9 mouse cellular contexts compared by ENCODE assay signal in genomic region chr7:100178016-100178890, GRCm38 (mm10). TPM values are rescaled to one million over a fixed set of nuclear protein-coding genes. Genes with fewer than 3 reads are reported as not detected.
DNase-seq lines count a peak whose midpoint lies in the region; ATAC-seq lines count a peak whose summit lies in the region.
"Had no signal": no experiment of that assay in that cellular context is flagged by ENCODE, and none has a peak within 500 bp of the region (broad histone marks: within the 10 kb centered on the region; RNA-seq: fewer than 3 reads in every experiment).

No protein-coding gene starts in this region.

- H3K9ac ChIP-seq in forebrain, embryonic 12.5 days, result peak overlapping the region; percentile 21; the same call in 1 of the 2 replicates
- peak overlapping the region; percentile 56 for H3K9ac ChIP-seq in heart, embryonic 14.5 days (ENCODE audit: low read length)
- H3K9ac ChIP-seq in kidney, embryonic 16.5 days (replicated peaks; ENCODE audit: low read length), result peak overlapping the region; percentile 55
- H3K9ac ChIP-seq in liver, embryonic 13.5 days, result peak overlapping the region; percentile 27; the same call in 1 of the 2 replicates

- no peaks in the 10 kb centered on the region for H3K36me3 ChIP-seq in forebrain, embryonic 12.5 days (replicated peaks)
- no peaks in the 10 kb centered on the region for H3K36me3 ChIP-seq in heart, embryonic 14.5 days (ENCODE audit: control insufficient read depth, insufficient read depth, low read length)
- H3K36me3 ChIP-seq in kidney, embryonic 16.5 days (ENCODE audit: insufficient read depth, low read length), result no peaks in the 10 kb centered on the region
- H3K36me3 ChIP-seq in liver, embryonic 13.5 days, result no peaks in the 10 kb centered on the region

- DNase-seq in cerebellum, postnatal 10 days, result peak; percentile 26 to 31
- no peak for DNase-seq in cerebellum, adult 11 months
- DNase-seq in liver, embryonic 13.5 days, result peak; percentile 43
- peak; percentile 16 to 26 for DNase-seq in thymus, adult 18-20 months

- peaks cover 59% of the 10 kb centered on the region for H3K27me3 ChIP-seq in forebrain, embryonic 12.5 days
- peaks cover 37% of the 10 kb centered on the region for H3K27me3 ChIP-seq in heart, embryonic 14.5 days (ENCODE audit: control insufficient read depth, insufficient read depth, low read length)
- peaks cover 34% of the 10 kb centered on the region for H3K27me3 ChIP-seq in kidney, embryonic 16.5 days (ENCODE audit: insufficient read depth, low read length)
- H3K27me3 ChIP-seq in liver, embryonic 13.5 days, result peaks cover 65% of the 10 kb centered on the region

- no peaks in the 10 kb centered on the region for H3K9me3 ChIP-seq in forebrain, embryonic 12.5 days
- H3K9me3 ChIP-seq in heart, embryonic 14.5 days (ENCODE audit: control insufficient read depth, low read length), result no peaks in the 10 kb centered on the region
- no peaks in the 10 kb centered on the region for H3K9me3 ChIP-seq in kidney, embryonic 16.5 days (ENCODE audit: low read length)
- H3K9me3 ChIP-seq in liver, embryonic 13.5 days (replicated peaks), result no peaks in the 10 kb centered on the region

- peak overlapping the region; percentile 33 for H3K4me3 ChIP-seq in forebrain, embryonic 12.5 days (replicated peaks)
- peak overlapping the region; percentile 39 to 43 for H3K4me3 ChIP-seq in heart, embryonic 14.5 days (ENCODE audit: control insufficient read depth in 1 of 2, insufficient read depth in 1 of 2, low read depth in 1 of 2, low read length in 2 of 2)
- peak overlapping the region; percentile 50 for H3K4me3 ChIP-seq in kidney, embryonic 16.5 days (ENCODE audit: low read length)
- peak overlapping the region; percentile 39 for H3K4me3 ChIP-seq in liver, embryonic 13.5 days (replicated peaks)

- WGBS in forebrain, embryonic 12.5 days, result 11% methylated on average over 30 of the region's 30 CpGs
- 8% methylated on average over 30 of the region's 30 CpGs for WGBS in heart, embryonic 14.5 days
- 8% methylated on average over 30 of the region's 30 CpGs for WGBS in kidney, embryonic 16.5 days
- 7% methylated on average over 30 of the region's 30 CpGs for WGBS in liver, embryonic 13.5 days (ENCODE audit: insufficient replicate concordance)

- peaks cover 11% of the 10 kb centered on the region; the same call in 1 of the 2 replicates for H3K4me1 ChIP-seq in forebrain, embryonic 12.5 days
- peaks cover 0 to 4% of the 10 kb centered on the region in 2 experiments; a peak in 2 of 4 replicates for H3K4me1 ChIP-seq in heart, embryonic 14.5 days (ENCODE audit: control insufficient read depth in 2 of 2, insufficient read depth in 2 of 2, low read length in 2 of 2)
- H3K4me1 ChIP-seq in kidney, embryonic 16.5 days (ENCODE audit: insufficient read depth, low read length), result peaks cover 13% of the 10 kb centered on the region
- H3K4me1 ChIP-seq in liver, embryonic 13.5 days (replicated peaks), result peaks cover 37% of the 10 kb centered on the region

- H3K4me2 ChIP-seq in forebrain, embryonic 12.5 days, result peak overlapping the region; percentile 59
- peak overlapping the region; percentile 75 for H3K4me2 ChIP-seq in heart, embryonic 14.5 days (ENCODE audit: low read length)
- H3K4me2 ChIP-seq in kidney, embryonic 16.5 days (replicated peaks; ENCODE audit: low read depth, low read length), result peak overlapping the region; percentile 84
- peak overlapping the region; percentile 64 for H3K4me2 ChIP-seq in liver, embryonic 13.5 days

- 0 out of 2 replicates have a peak, but pooled peaks have one; percentile 30 for ATAC-seq in forebrain, embryonic 12.5 days (ENCODE audit: low FRiP score)
- ATAC-seq in heart, embryonic 14.5 days (ENCODE audit: insufficient number of reproducible peaks, insufficient read depth, low FRiP score, low read depth), result peak; percentile 41; the same call in 1 of the 2 replicates
- ATAC-seq in kidney, embryonic 16.5 days (ENCODE audit: low FRiP score, low TSS enrichment), result peak; percentile 87
- ATAC-seq in liver, embryonic 13.5 days (ENCODE audit: low read depth), result peak; percentile 73
- ATAC-seq in monocyte, adult 5-6 weeks (replicated peaks; ENCODE audit: insufficient number of reproducible peaks, low FRiP score, low TSS enrichment, poor library complexity, severe bottlenecking), result peak; percentile 60

- H3K27ac ChIP-seq in forebrain, embryonic 12.5 days, result no peak overlapping the region
- H3K27ac ChIP-seq in heart, embryonic 14.5 days (replicated peaks in 1 of 2; ENCODE audit: control insufficient read depth in 1 of 2, insufficient read depth in 1 of 2, low read depth in 2 of 2, low read length in 2 of 2), result no peak overlapping the region
- no peak overlapping the region for H3K27ac ChIP-seq in kidney, embryonic 16.5 days (ENCODE audit: low read length)
- no peak overlapping the region for H3K27ac ChIP-seq in liver, embryonic 13.5 days

RNA-seq across cellular contexts. Expression of gene Kcne3, which starts 2.0 kb away (rescaled TPM):
- 2.0 and 3.0 TPM in 2 replicates for polyA plus RNA-seq in forebrain, embryonic 12.5 days (2016; fragmentation: Nextera tagmentation; extraction: Ambion mirVana)
- polyA plus RNA-seq in heart, embryonic 14.5 days (2014; fragmentation: Nextera tagmentation; extraction: Ambion mirVana), result 6.2 and 8.0 TPM in 2 replicates
- polyA plus RNA-seq in kidney, embryonic 16.5 days (2015; fragmentation: Nextera tagmentation; extraction: Ambion mirVana), result 3.0 and 4.2 TPM in 2 replicates
- 1.5 TPM in 2 replicates for polyA plus RNA-seq in liver, embryonic 13.5 days (2015; fragmentation: Nextera tagmentation; extraction: Ambion mirVana)
- 0.43 to 1.1 TPM (median 0.87 TPM) in 3 replicates for total RNA-seq in monocyte, adult 5-6 weeks (2017)
- total RNA-seq: left cerebral cortex, postnatal 10 days had no signal

RNA-seq across cellular contexts. Expression of gene Lipt2, which starts 19.2 kb away (rescaled TPM):
- polyA plus RNA-seq in forebrain, embryonic 12.5 days (2016; fragmentation: Nextera tagmentation; extraction: Ambion mirVana), result 14.4 and 14.9 TPM in 2 replicates
- polyA plus RNA-seq in heart, embryonic 14.5 days (2014; fragmentation: Nextera tagmentation; extraction: Ambion mirVana), result 14.7 and 18.0 TPM in 2 replicates
- 19.6 and 21.7 TPM in 2 replicates for polyA plus RNA-seq in kidney, embryonic 16.5 days (2015; fragmentation: Nextera tagmentation; extraction: Ambion mirVana)
- polyA plus RNA-seq in liver, embryonic 13.5 days (2015; fragmentation: Nextera tagmentation; extraction: Ambion mirVana), result 7.0 and 7.2 TPM in 2 replicates
- 1.9 to 4.9 TPM in 2 of 3 replicates, not detected in the other for total RNA-seq in monocyte, adult 5-6 weeks (2017)

RNA-seq across cellular contexts. Expression of gene Pgm2l1, which starts 48.9 kb away (rescaled TPM):
- polyA plus RNA-seq in forebrain, embryonic 12.5 days (2016; fragmentation: Nextera tagmentation; extraction: Ambion mirVana), result 8.0 and 8.9 TPM in 2 replicates
- 1.7 and 2.1 TPM in 2 replicates for polyA plus RNA-seq in heart, embryonic 14.5 days (2014; fragmentation: Nextera tagmentation; extraction: Ambion mirVana)
- polyA plus RNA-seq in kidney, embryonic 16.5 days (2015; fragmentation: Nextera tagmentation; extraction: Ambion mirVana), result 3.4 and 4.0 TPM in 2 replicates
- polyA plus RNA-seq in liver, embryonic 13.5 days (2015; fragmentation: Nextera tagmentation; extraction: Ambion mirVana), result 1.8 and 2.0 TPM in 2 replicates
- 6.1 to 23.8 TPM (median 10.6 TPM) in 3 replicates for total RNA-seq in monocyte, adult 5-6 weeks (2017)

RNA-seq across cellular contexts. Expression of gene Pold3, which starts 56.9 kb away (rescaled TPM):
- 98.4 and 98.7 TPM in 2 replicates for polyA plus RNA-seq in forebrain, embryonic 12.5 days (2016; fragmentation: Nextera tagmentation; extraction: Ambion mirVana)
- polyA plus RNA-seq in heart, embryonic 14.5 days (2014; fragmentation: Nextera tagmentation; extraction: Ambion mirVana), result 31.8 and 35.1 TPM in 2 replicates
- 63.9 and 64.6 TPM in 2 replicates for polyA plus RNA-seq in kidney, embryonic 16.5 days (2015; fragmentation: Nextera tagmentation; extraction: Ambion mirVana)
- polyA plus RNA-seq in liver, embryonic 13.5 days (2015; fragmentation: Nextera tagmentation; extraction: Ambion mirVana), result 54.4 and 68.4 TPM in 2 replicates
- total RNA-seq in monocyte, adult 5-6 weeks (2017), result 56.5 to 79.7 TPM (median 70.0 TPM) in 3 replicates

Comparison
In these comparisons a context has a peak if more than half of its experiments do, and no peak if none do; other contexts are left out.
1. ATAC-seq: peak in every context shown above with its lines; median percentile 87 in kidney, embryonic 16.5 days; 73 in liver, embryonic 13.5 days; 60 in monocyte, adult 5-6 weeks; 41 in heart, embryonic 14.5 days; 30 in forebrain, embryonic 12.5 days.